Mouse (Mus musculus): ENCODE results near the gene Fgd4. TPM values are rescaled to one million over a fixed set of nuclear protein-coding genes. Genes with fewer than 3 reads are reported as not detected.
"Not testable (repeated sequence)": the region's sequence is repeated elsewhere in the genome, so short reads cannot be mapped to it uniquely, and the experiment has no call there.

The Fgd4 gene
- polyA plus RNA-seq, 1 experiment from 2014 or later, result 23.6 TPM

GRCm38 (mm10) chr16:16450021-16450420 is 150.3 kb downstream of the Fgd4 start:
- no peaks in the 10 kb centered on the region for H3K9me3 ChIP-seq (replicated peaks)
- no peak overlapping the region for H3K9ac ChIP-seq
- WGBS, result 95% methylated on average over 1 of the region's 1 CpGs
- H3K27me3 ChIP-seq, result no peaks in the 10 kb centered on the region
- H3K4me3 ChIP-seq, result no peak overlapping the region
- peaks cover 18% of the 10 kb centered on the region for H3K36me3 ChIP-seq
- no peaks in the 10 kb centered on the region for H3K4me1 ChIP-seq
- H3K27ac ChIP-seq, result no peak overlapping the region
- no peak overlapping the region for H3K4me2 ChIP-seq (replicated peaks)
- ATAC-seq (ENCODE audit: low FRiP score), result no peak

- no peaks in the 10 kb centered on the region for H3K9me3 ChIP-seq (replicated peaks)
- no peak overlapping the region for H3K9ac ChIP-seq
- WGBS, result 71% methylated on average over 1 of the region's 1 CpGs
- peaks cover 21% of the 10 kb centered on the region for H3K36me3 ChIP-seq
- H3K27me3 ChIP-seq, result no peaks in the 10 kb centered on the region
- no peak for ATAC-seq (ENCODE audit: low FRiP score)
- no peak overlapping the region for H3K4me2 ChIP-seq (replicated peaks)
- no peaks in the 10 kb centered on the region for H3K4me1 ChIP-seq
- H3K27ac ChIP-seq, result no peak overlapping the region
- no peak overlapping the region for H3K4me3 ChIP-seq
These were observed 161.9 kb downstream of the Fgd4 start for GRCm38 (mm10) chr16:16438436-16438835.

GRCm38 (mm10) chr16:16422456-16422855 is 177.9 kb downstream of the Fgd4 start:
- 84% methylated on average over 2 of the region's 2 CpGs for WGBS
- no peak for ATAC-seq (ENCODE audit: low FRiP score)
- Histone ChIP-seq H3K36me3 (peaks cover 28% of the 10 kb centered on the region), H3K27ac (no peak overlapping the region), H3K9me3 (replicated peaks) (no peaks in the 10 kb centered on the region), H3K4me3 (no peak overlapping the region), H3K4me1 (no peaks in the 10 kb centered on the region), H3K4me2 (replicated peaks) (no peak overlapping the region), H3K9ac (no peak overlapping the region), H3K27me3 (no peaks in the 10 kb centered on the region)

- H3K4me1 ChIP-seq; ATAC-seq (ENCODE audit: low FRiP score); H3K27ac ChIP-seq; H3K4me2 ChIP-seq (replicated peaks); H3K27me3 ChIP-seq; H3K9ac ChIP-seq; H3K9me3 ChIP-seq (replicated peaks); H3K4me3 ChIP-seq; H3K36me3 ChIP-seq: not testable (repeated sequence)
- WGBS, result 66% methylated on average over 9 of the region's 9 CpGs
These were observed 233.1 kb downstream of the Fgd4 start for GRCm38 (mm10) chr16:16367217-16367616.

Other genes with a start within 250 kb of the Fgd4 start
- gene Dnm1l, start 241.6 kb downstream of the Fgd4 start, polyA plus RNA-seq (2016; fragmentation: Nextera tagmentation; extraction: Ambion mirVana), result 82.7 and 84.3 TPM in 2 replicates
- gene Olfr19, start 75.9 kb upstream of the Fgd4 start, polyA plus RNA-seq (2016; fragmentation: Nextera tagmentation; extraction: Ambion mirVana), result not detected in 2 replicates
- gene Spag6l, start 228.9 kb upstream of the Fgd4 start, polyA plus RNA-seq (2016; fragmentation: Nextera tagmentation; extraction: Ambion mirVana), result 7.5 and 8.6 TPM in 2 replicates

All from hindbrain, embryonic 12.5 days (tissue).